In the genomic region with DNA sequence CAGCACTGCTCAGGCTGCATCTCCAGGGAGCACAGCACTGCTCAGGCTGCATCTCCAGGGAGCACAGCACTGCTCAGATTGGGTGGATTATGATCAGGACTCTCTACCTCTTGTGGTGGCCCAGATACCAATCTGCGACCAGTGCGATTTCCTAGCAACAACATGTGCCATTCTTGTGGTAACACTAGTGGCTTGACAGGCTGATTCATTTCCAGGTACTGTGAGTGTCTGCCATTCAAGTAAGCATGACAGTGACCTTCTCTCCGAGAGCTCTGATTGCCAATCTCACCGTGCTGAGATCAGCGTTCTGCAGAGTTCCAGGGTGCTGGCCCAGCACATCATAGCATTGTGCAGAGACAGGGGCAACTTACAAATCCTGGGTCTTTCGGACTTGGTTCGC, we compare ENCODE assay signal across 33 mouse cellular contexts. TPM values are rescaled to one million over a fixed set of nuclear protein-coding genes. Genes with fewer than 3 reads are reported as not detected.
"Had no signal": no experiment of that assay in that cellular context is flagged by ENCODE, and none has a peak within 500 bp of the region (broad histone marks: within the 10 kb centered on the region; RNA-seq: fewer than 3 reads in every experiment).

No protein-coding gene starts in this region.

- H3K27ac ChIP-seq: gastrocnemius, adult 2 months; heart, embryonic 10.5 days; hindbrain, embryonic 10.5 days; hindbrain, embryonic 12.5 days; hindbrain, embryonic 14.5 days; intestine, embryonic 15.5 days; layer of hippocampus, adult 2 months; left cerebral cortex, adult 2 months; limb, embryonic 10.5 days; limb, embryonic 12.5 days; liver, embryonic 13.5 days had no signal

- ATAC-seq: hindbrain, embryonic 16.5 days; intestine, embryonic 15.5 days; intestine, postnatal 0 days had no signal

- H3K4me1 ChIP-seq: heart, embryonic 10.5 days; heart, embryonic 12.5 days; hindbrain, embryonic 10.5 days; hindbrain, embryonic 12.5 days; intestine, embryonic 15.5 days; limb, embryonic 10.5 days; limb, embryonic 12.5 days; liver, embryonic 13.5 days had no signal

- H3K27me3 ChIP-seq: hindbrain, embryonic 12.5 days; intestine, embryonic 15.5 days had no signal

- H3K36me3 ChIP-seq: heart, embryonic 10.5 days; heart, embryonic 12.5 days; hindbrain, embryonic 10.5 days; hindbrain, embryonic 12.5 days; intestine, embryonic 15.5 days; limb, embryonic 10.5 days; limb, embryonic 12.5 days; liver, embryonic 13.5 days had no signal

- H3K4me2 ChIP-seq: heart, embryonic 12.5 days; hindbrain, embryonic 12.5 days; hindbrain, embryonic 14.5 days; intestine, embryonic 15.5 days; limb, embryonic 12.5 days; liver, embryonic 11.5 days; liver, embryonic 13.5 days had no signal

- H3K4me3 ChIP-seq: gastrocnemius, adult 2 months; heart, embryonic 10.5 days; heart, embryonic 12.5 days; hindbrain, embryonic 10.5 days; hindbrain, embryonic 12.5 days; intestine, embryonic 15.5 days; layer of hippocampus, adult 2 months; left cerebral cortex, adult 2 months; limb, embryonic 10.5 days; limb, embryonic 12.5 days; liver, embryonic 13.5 days had no signal

- H3K9ac ChIP-seq: heart, embryonic 12.5 days; hindbrain, embryonic 12.5 days; hindbrain, embryonic 14.5 days; intestine, embryonic 15.5 days; limb, embryonic 12.5 days; liver, embryonic 13.5 days had no signal

- H3K9me3 ChIP-seq: heart, embryonic 10.5 days; heart, embryonic 12.5 days; hindbrain, embryonic 10.5 days; hindbrain, embryonic 12.5 days; intestine, embryonic 15.5 days; limb, embryonic 10.5 days; limb, embryonic 12.5 days; liver, embryonic 13.5 days had no signal

- DNase-seq: gastrocnemius, adult 2 months; gastrocnemius, postnatal 10 days; gastrocnemius, postnatal 25 days; heart, adult 18-20 months; heart, postnatal 10 days; heart, postnatal 4 days; kidney, adult 18-20 months; kidney, adult 8-10 months; kidney, postnatal 10 days; kidney, postnatal 4 days; liver; liver, embryonic 13.5 days had no signal

RNA-seq across cellular contexts. Expression of a gene that starts 15.9 kb away (rescaled TPM):
- total RNA-seq: gastrocnemius, adult 2 months; gastrocnemius, postnatal 10 days; gastrocnemius, postnatal 25 days; gastrocnemius, postnatal 4 days; granulocyte monocyte progenitor cell, adult 5-6 weeks; heart, postnatal 10 days; heart, postnatal 25 days; heart, postnatal 4 days; left cerebral cortex, adult 2 months; left cerebral cortex, postnatal 14 days had no signal
- polyA plus RNA-seq: heart, embryonic 10.5 days; heart, embryonic 12.5 days; heart, embryonic 14.5 days; hindbrain, embryonic 10.5 days; hindbrain, embryonic 12.5 days; hindbrain, embryonic 14.5 days; hindbrain, embryonic 16.5 days; kidney, embryonic 14.5 days; kidney, embryonic 16.5 days; limb, embryonic 10.5 days; limb, embryonic 12.5 days; limb, embryonic 14.5 days; liver, embryonic 11.5 days had no signal
